Mouse (Mus musculus) mature B cell (primary cell): ENCODE measurements around the gene Lce1g.

ENCODE experiments used
- in situ Hi-C: fragments of 300-500 bp; cut with MboI; formaldehyde crosslinking; loops from 2 replicates; pipeline ENCODE4 v1.14.3; 2019

Gene Lce1g

GRCm38 (mm10) chr3:92752238-92752637, at the start of gene Lce1g:
Lce1g (minus strand) TSS chr3:92752338.
- in situ Hi-C loops = no loop called here

- in situ Hi-C loops = no loop called here
Measured at GRCm38 (mm10) chr3:92790414-92790813, 38.3 kb upstream of the Lce1g start, which contains the start of gene Lce1j. Lce1j (minus strand) TSS chr3:92790514.

DNA sequence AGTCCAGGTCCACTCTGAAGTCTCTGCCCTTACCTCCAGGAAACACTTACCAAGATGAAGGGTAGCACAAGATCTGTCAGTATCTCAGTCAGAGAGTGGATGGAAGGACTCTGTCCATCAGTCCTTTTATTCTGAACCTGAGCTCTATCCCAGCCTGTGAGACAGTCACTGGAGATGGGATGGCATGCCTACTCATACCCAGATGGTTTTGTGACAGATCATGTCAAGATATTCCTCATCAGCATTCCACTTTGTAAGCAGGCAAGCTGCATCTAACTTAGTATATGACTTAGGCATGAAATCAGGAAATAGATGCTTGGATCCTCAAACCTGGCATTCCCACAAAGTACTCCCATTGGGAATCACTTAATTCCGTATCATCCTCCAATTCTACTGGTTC, 26.7 kb upstream of the Lce1g start, which contains the start of gene Lce1i:
Gene Lce1i (minus strand): TSS at position 101 of the 400 bp plus-strand sequence.
- in situ Hi-C loops = no loop called here

- in situ Hi-C loops = no loop called here
Measured at GRCm38 (mm10) chr3:92771573-92771972, 19.4 kb upstream of the Lce1g start.

DNA sequence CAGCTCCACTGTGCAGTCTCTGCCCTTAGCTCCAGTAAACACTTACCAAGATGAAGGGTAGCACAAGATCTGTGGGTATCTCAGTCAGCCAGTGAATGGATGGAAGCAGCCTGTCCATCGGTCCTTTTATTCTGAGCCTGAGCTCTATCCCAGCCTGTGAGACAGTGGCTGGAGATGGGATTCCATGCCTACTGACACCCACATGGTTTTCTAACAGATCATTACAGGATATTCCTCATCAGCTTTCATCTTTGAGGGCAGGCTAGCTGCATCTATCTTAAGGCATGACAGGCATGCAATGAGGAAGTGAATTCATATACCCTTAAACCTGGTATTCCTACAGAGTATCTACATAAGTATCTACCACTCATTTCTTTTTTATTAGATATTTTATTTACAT, 12.8 kb upstream of the Lce1g start, which contains the start of gene Lce1h:
Gene Lce1h (minus strand): TSS at position 101 of the 400 bp plus-strand sequence.
- in situ Hi-C loops = no loop called here

DNA sequence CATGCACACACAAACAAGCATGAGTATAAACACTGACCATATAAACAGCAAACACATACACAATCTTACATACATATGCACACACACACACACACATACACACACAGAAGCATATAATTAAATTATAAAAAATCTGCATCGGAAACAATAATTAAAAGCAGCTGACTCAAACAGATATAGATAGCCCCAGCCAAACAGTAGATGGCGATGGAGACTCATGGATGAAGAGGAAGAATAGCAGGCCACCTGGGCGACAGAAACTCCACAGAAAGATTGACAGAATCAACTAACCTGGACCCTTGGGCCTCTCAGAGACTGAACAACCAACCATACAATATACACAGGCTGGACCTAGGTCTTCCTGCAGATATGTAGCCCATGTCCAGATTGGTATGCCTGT, 1.1 kb upstream of the Lce1g start:
- in situ Hi-C loops = no loop called here

DNA sequence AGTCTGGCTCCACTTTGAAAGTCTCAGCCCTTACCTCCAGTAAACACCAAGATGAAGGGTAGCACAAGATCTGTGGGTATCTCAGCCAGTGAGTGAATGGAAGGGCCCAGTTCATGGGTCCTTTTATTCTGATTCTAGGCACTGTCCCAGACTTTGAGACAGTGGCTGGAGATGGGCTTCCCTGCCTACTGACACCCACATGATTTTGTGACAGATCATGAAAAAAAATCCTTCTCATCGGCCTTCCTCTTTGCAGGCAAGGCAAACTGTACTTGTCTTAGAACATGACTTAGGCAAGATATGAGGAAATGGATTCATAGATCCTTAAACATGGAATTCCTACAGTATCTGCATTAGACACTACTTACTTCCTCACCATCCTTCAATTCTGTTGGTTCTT, 13.1 kb downstream of the Lce1g start, which contains the start of gene Gm38119:
Gene Gm38119 (minus strand): TSS at position 101 of the 400 bp plus-strand sequence.
- in situ Hi-C loops = no loop called here

DNA sequence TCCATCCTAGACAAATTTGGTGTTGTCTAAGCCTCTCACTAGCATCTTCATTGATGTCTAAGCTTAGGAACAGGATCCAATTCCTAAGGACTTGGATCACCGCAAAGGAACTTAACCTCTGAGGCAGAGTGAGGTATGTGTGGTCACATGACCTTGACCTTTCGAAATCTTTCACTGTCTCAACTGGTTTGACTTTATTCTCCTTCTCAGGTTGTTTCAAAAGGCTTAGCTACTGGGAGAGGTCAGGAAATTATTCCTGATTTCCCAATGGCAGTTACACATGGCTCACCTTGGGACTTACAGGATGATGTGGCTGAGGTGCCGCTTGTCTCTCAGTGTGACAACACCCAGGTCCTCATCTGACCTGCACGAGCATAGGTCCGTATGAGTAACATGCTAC, 29.5 kb downstream of the Lce1g start:
- in situ Hi-C loops = no loop called here

- in situ Hi-C loops = no loop called here
Measured at GRCm38 (mm10) chr3:92720250-92720649, 31.9 kb downstream of the Lce1g start, which contains the start of gene Lce1f. Lce1f (minus strand) TSS chr3:92720350.

DNA sequence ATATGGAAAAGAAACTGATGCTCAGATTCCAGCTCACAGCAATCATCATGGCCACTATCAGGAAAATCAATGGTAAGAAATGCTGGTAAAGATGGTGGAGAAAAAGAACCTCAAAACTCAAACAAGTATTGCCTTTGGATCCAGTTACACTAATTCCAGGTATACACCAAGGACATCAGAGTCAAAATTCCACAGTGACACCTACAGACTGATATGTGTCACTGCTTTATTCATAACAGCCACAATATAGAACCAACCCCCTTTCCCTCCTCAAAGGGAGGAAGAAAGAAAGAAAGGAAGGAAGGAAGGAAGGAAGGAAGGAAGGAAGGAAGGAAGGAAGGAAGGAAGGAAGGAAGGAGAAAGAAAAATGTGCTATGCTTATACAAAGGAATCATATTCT, 37.0 kb downstream of the Lce1g start:
- in situ Hi-C loops = no loop called here

GRCm38 (mm10) chr3:92708974-92709373, 43.2 kb downstream of the Lce1g start, which contains the start of gene Lce1e:
Lce1e (minus strand) TSS chr3:92709074.
- in situ Hi-C loops = no loop called here
